ENCODE assay signal across 17 mouse cellular contexts in genomic region chr8:57841446-57841845, GRCm38 (mm10).
DNase-seq lines count a peak whose midpoint lies in the region; ATAC-seq and TF ChIP-seq lines count a peak whose summit lies in the region.
"Had no signal": no experiment of that assay in that cellular context is flagged by ENCODE, and none has a peak within 500 bp of the region (broad histone marks: within the 10 kb centered on the region; RNA-seq: fewer than 3 reads in every experiment).

No protein-coding gene starts in this region.

- intact Hi-C loops in left cerebral cortex, postnatal 25 days (cut with DNase I) = no loop called here
- intact Hi-C loops in left cerebral cortex, postnatal 36 days (cut with DNase I) = loop anchor here (5.0 kb wide), 1 partner anchor 46 kb away; no protein-coding TSS in a partner anchor

- no peaks in the 10 kb centered on the region for H3K9me3 ChIP-seq in forebrain, embryonic 14.5 days (replicated peaks; ENCODE audit: control insufficient read depth, low read length)
- no peaks in the 10 kb centered on the region for H3K9me3 ChIP-seq in forebrain, embryonic 11.5 days (ENCODE audit: control insufficient read depth, low read length)
- H3K9me3 ChIP-seq in forebrain, postnatal 0 days (ENCODE audit: low read length) = no peaks in the 10 kb centered on the region

- H3K4me3 ChIP-seq in forebrain, embryonic 14.5 days (ENCODE audit: low read depth, low read length) = no peak overlapping the region
- H3K4me3 ChIP-seq in forebrain, embryonic 11.5 days (ENCODE audit: low read depth, low read length) = no peak overlapping the region
- no peak overlapping the region for H3K4me3 ChIP-seq in forebrain, postnatal 0 days (ENCODE audit: low read depth, low read length)

- 67% methylated on average over 4 of the region's 4 CpGs for WGBS in forebrain, embryonic 14.5 days
- 90% methylated on average over 4 of the region's 4 CpGs for WGBS in forebrain, embryonic 11.5 days
- WGBS in forebrain, postnatal 0 days = 57% methylated on average over 4 of the region's 4 CpGs

- H3K9ac ChIP-seq in forebrain, embryonic 14.5 days (ENCODE audit: low read length) = no peak overlapping the region
- no peak overlapping the region for H3K9ac ChIP-seq in forebrain, embryonic 11.5 days (ENCODE audit: low read length)
- no peak overlapping the region for H3K9ac ChIP-seq in forebrain, postnatal 0 days

- no peak overlapping the region for H3K27ac ChIP-seq in forebrain, embryonic 14.5 days (ENCODE audit: low read depth, low read length)
- H3K27ac ChIP-seq in forebrain, embryonic 11.5 days (ENCODE audit: low read depth, low read length) = no peak overlapping the region
- H3K27ac ChIP-seq in forebrain, postnatal 0 days (ENCODE audit: low read depth, low read length) = no peak overlapping the region; the same call in 1 of the 2 replicates
- H3K27ac ChIP-seq: stomach, postnatal 0 days had no signal

- no peaks in the 10 kb centered on the region for H3K27me3 ChIP-seq in forebrain, embryonic 14.5 days (replicated peaks; ENCODE audit: control insufficient read depth, insufficient read depth, low read length)
- no peaks in the 10 kb centered on the region for H3K27me3 ChIP-seq in forebrain, embryonic 11.5 days (ENCODE audit: control insufficient read depth, insufficient read depth, low read length)
- H3K27me3 ChIP-seq in forebrain, postnatal 0 days (ENCODE audit: insufficient read depth, low read length) = no peaks in the 10 kb centered on the region

- H3K4me1 ChIP-seq in forebrain, embryonic 14.5 days (ENCODE audit: control insufficient read depth, insufficient read depth, low read length) = peaks cover 14% of the 10 kb centered on the region; the same call in 1 of the 2 replicates
- peaks cover 4% of the 10 kb centered on the region; the same call in 1 of the 2 replicates for H3K4me1 ChIP-seq in forebrain, embryonic 11.5 days (replicated peaks; ENCODE audit: control insufficient read depth, insufficient read depth, low read length)
- H3K4me1 ChIP-seq in forebrain, postnatal 0 days (ENCODE audit: insufficient read depth) = peaks cover 2% of the 10 kb centered on the region; the same call in 1 of the 2 replicates

- no peak overlapping the region for H3K4me2 ChIP-seq in forebrain, embryonic 14.5 days (ENCODE audit: low read length)
- no peak overlapping the region for H3K4me2 ChIP-seq in forebrain, embryonic 11.5 days (ENCODE audit: low read depth, low read length, severe bottlenecking)
- no peak overlapping the region for H3K4me2 ChIP-seq in forebrain, postnatal 0 days (ENCODE audit: low read depth)

- no peaks in the 10 kb centered on the region for H3K36me3 ChIP-seq in forebrain, embryonic 14.5 days (ENCODE audit: control insufficient read depth, insufficient read depth, low read length)
- H3K36me3 ChIP-seq in forebrain, embryonic 11.5 days (ENCODE audit: control insufficient read depth, insufficient read depth, low read length) = no peaks in the 10 kb centered on the region
- no peaks in the 10 kb centered on the region for H3K36me3 ChIP-seq in forebrain, postnatal 0 days (ENCODE audit: insufficient read depth)

- peak; percentile 53; the same call in 1 of the 2 replicates for ATAC-seq in forebrain, embryonic 14.5 days
- ATAC-seq in forebrain, embryonic 11.5 days (replicated peaks; ENCODE audit: low FRiP score) = no peak
- ATAC-seq in forebrain, postnatal 0 days = peak; percentile 47
- ATAC-seq: activated CD4-positive, CD25-positive, alpha-beta regulatory T cell, adult 4 months; Patski had no signal

- no peak for TF ChIP-seq CTCF in forebrain, postnatal 0 days (IDR thresholded peaks at IDR 0.05; ENCODE audit: low read depth)

- peak; percentile 84 for DNase-seq in forebrain, embryonic 14.5 days (ENCODE audit: low spot score)
- no peak for DNase-seq in forebrain, embryonic 11.5 days (ENCODE audit: low spot score)
- DNase-seq in left cerebral cortex, postnatal 25 days (ENCODE audit: low spot score in 2 of 2) = peak; percentile 18 to 65
- no peak for DNase-seq in left cerebral cortex, postnatal 36 days (ENCODE audit: low spot score in 2 of 2)
- peak; percentile 79 for DNase-seq in brain, adult 2 months (ENCODE audit: low read depth, low spot score)
- peak; percentile 80 for DNase-seq in forebrain, postnatal 0 days
- no peak for DNase-seq in urinary bladder, postnatal 4 days (ENCODE audit: low spot score in 2 of 2)
- DNase-seq in heart, adult 11 months = no peak
- DNase-seq: adrenal gland, postnatal 36 days; heart, adult 18-20 months; kidney, adult 2 months; kidney, postnatal 36 days; lung, adult 18-20 months; thymus, postnatal 14 days had no signal

Comparison
In these comparisons a context has a peak if more than half of its experiments do, and no peak if none do; other contexts are left out.
1. DNase-seq: peak in forebrain, embryonic 14.5 days (single experiment), left cerebral cortex, postnatal 25 days (2 of 2), brain, adult 2 months (single experiment) and forebrain, postnatal 0 days (single experiment); none in forebrain, embryonic 11.5 days (single experiment), left cerebral cortex, postnatal 36 days (0 of 2), urinary bladder, postnatal 4 days (0 of 2) and heart, adult 11 months (single experiment).